Mouse (Mus musculus): ENCODE results near the gene Bmpr2. TPM values are rescaled to one million over a fixed set of nuclear protein-coding genes. Genes with fewer than 3 reads are reported as not detected.

The Bmpr2 gene
- polyA plus RNA-seq, 1 experiment, result 3.7 TPM

DNA sequence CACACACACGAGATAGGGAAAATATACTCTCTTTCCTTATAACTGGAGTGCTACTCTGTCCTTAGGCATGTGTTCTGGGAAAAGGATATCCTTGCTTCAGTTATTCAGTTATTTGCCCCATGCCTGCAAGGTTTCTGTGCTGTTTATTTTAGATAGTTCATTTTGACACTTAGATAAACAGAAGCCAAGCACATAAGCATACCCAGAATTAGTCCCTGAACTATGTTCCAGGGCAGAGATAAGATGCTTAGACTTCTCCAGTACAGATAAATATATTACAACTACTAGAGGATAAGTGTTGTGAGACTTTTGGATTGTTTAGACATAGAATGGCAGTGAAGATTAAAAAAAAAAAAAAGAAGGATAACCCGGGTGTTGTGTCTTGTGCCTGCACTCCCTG lies 41.2 kb downstream of the Bmpr2 start:
- Histone ChIP-seq H3K79me2 (ENCODE audit: control insufficient read depth, insufficient read depth) (peaks cover 52% of the 10 kb centered on the region), H3K36me3 (ENCODE audit: control insufficient read depth, insufficient read depth) (no peaks in the 10 kb centered on the region), H3ac (ENCODE audit: control insufficient read depth, insufficient read length, low read depth) (no peak overlapping the region), H3K79me3 (ENCODE audit: low read depth) (peaks cover 17% of the 10 kb centered on the region), H3K4me3 (ENCODE audit: insufficient read depth, poor library complexity, severe bottlenecking) (no peak overlapping the region), H3K27me3 (ENCODE audit: control insufficient read depth, insufficient read depth, insufficient read length) (no peaks in the 10 kb centered on the region)
- TF ChIP-seq FOSL1 (IDR thresholded peaks at IDR 0.05; ENCODE audit: insufficient read depth, low read length, poor library complexity, severe bottlenecking) (no peak), MYOG (IDR thresholded peaks at IDR 0.05; ENCODE audit: control insufficient read depth, extremely low read depth, insufficient read length) (no peak), USF1 (IDR thresholded peaks at IDR 0.05; ENCODE audit: low read depth) (no peak), MYOD1 (IDR thresholded peaks at IDR 0.05; ENCODE audit: control insufficient read depth, insufficient read length, low read depth) (no peak), MAX (IDR thresholded peaks at IDR 0.05) (no peak), CTCF (IDR thresholded peaks at IDR 0.05; ENCODE audit: control insufficient read depth, insufficient read depth, insufficient read length) (no peak), CEBPB (IDR thresholded peaks at IDR 0.05; ENCODE audit: low read depth) (no peak)

- no peak overlapping the region for H3K4me3 ChIP-seq (ENCODE audit: insufficient read depth, poor library complexity, severe bottlenecking)
- no peaks in the 10 kb centered on the region for H3K27me3 ChIP-seq (ENCODE audit: control insufficient read depth, insufficient read depth, insufficient read length)
- H3K79me2 ChIP-seq (ENCODE audit: control insufficient read depth, insufficient read depth), result peaks cover 28% of the 10 kb centered on the region
- H3K36me3 ChIP-seq (ENCODE audit: control insufficient read depth, insufficient read depth), result no peaks in the 10 kb centered on the region
- no peak for TF ChIP-seq MYOG (IDR thresholded peaks at IDR 0.05; ENCODE audit: control insufficient read depth, extremely low read depth, insufficient read length)
- TF ChIP-seq MYOD1 (IDR thresholded peaks at IDR 0.05; ENCODE audit: control insufficient read depth, insufficient read length, low read depth), result no peak
- TF ChIP-seq FOSL1 (IDR thresholded peaks at IDR 0.05; ENCODE audit: insufficient read depth, low read length, poor library complexity, severe bottlenecking), result no peak
- no peak for TF ChIP-seq MAX (IDR thresholded peaks at IDR 0.05)
- no peak for TF ChIP-seq CEBPB (IDR thresholded peaks at IDR 0.05; ENCODE audit: low read depth)
- TF ChIP-seq USF1 (IDR thresholded peaks at IDR 0.05; ENCODE audit: low read depth), result no peak
- TF ChIP-seq CTCF (IDR thresholded peaks at IDR 0.05; ENCODE audit: control insufficient read depth, insufficient read depth, insufficient read length), result no peak
- H3K79me3 ChIP-seq (ENCODE audit: low read depth), result peaks cover 11% of the 10 kb centered on the region
- H3ac ChIP-seq (ENCODE audit: control insufficient read depth, insufficient read length, low read depth), result no peak overlapping the region
Observed at GRCm38 (mm10) chr1:59809921-59810320, 46.7 kb downstream of the Bmpr2 start.

DNA sequence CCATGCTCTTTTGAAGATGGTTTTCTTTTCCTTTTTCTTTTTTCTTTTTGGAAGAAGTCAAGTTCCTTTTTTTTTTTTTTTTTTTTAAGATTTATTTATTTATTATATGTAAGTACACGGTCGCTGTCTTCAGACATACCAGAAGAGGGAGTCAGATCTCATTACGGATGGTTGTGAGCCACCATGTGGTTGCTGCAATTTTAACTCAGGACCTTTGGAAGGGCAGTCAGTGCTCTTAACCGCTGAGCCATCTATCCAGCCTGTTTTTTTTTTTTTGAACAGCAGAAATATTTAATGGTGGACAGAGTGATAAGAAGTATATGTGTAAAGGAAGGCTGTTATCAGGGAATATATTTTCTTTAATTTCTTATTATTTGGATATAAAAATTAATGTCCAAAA lies 49.6 kb downstream of the Bmpr2 start:
- Histone ChIP-seq H3K27me3 (ENCODE audit: control insufficient read depth, insufficient read depth, insufficient read length) (no peaks in the 10 kb centered on the region), H3K79me2 (ENCODE audit: control insufficient read depth, insufficient read depth) (peaks cover 14% of the 10 kb centered on the region), H3K36me3 (ENCODE audit: control insufficient read depth, insufficient read depth) (peaks cover 26% of the 10 kb centered on the region), H3K4me3 (ENCODE audit: insufficient read depth, poor library complexity, severe bottlenecking) (no peak overlapping the region), H3K79me3 (ENCODE audit: low read depth) (peaks cover 4% of the 10 kb centered on the region), H3ac (ENCODE audit: control insufficient read depth, insufficient read length, low read depth) (no peak overlapping the region)
- no peak for TF ChIP-seq MYOG (IDR thresholded peaks at IDR 0.05; ENCODE audit: control insufficient read depth, extremely low read depth, insufficient read length)

GRCm38 (mm10) chr1:59825421-59825820 lies 62.2 kb downstream of the Bmpr2 start:
- Histone ChIP-seq H3ac (ENCODE audit: control insufficient read depth, insufficient read length, low read depth) (no peak overlapping the region), H3K36me3 (ENCODE audit: control insufficient read depth, insufficient read depth) (peaks cover 3% of the 10 kb centered on the region), H3K27me3 (ENCODE audit: control insufficient read depth, insufficient read depth, insufficient read length) (no peaks in the 10 kb centered on the region), H3K79me2 (ENCODE audit: control insufficient read depth, insufficient read depth) (no peaks in the 10 kb centered on the region), H3K79me3 (ENCODE audit: low read depth) (no peaks in the 10 kb centered on the region), H3K4me3 (ENCODE audit: insufficient read depth, poor library complexity, severe bottlenecking) (no peak overlapping the region)
- no peak for TF ChIP-seq CTCF (IDR thresholded peaks at IDR 0.05; ENCODE audit: control insufficient read depth, insufficient read depth, insufficient read length)
- no peak for TF ChIP-seq CEBPB (IDR thresholded peaks at IDR 0.05; ENCODE audit: low read depth)
- no peak for TF ChIP-seq FOSL1 (IDR thresholded peaks at IDR 0.05; ENCODE audit: insufficient read depth, low read length, poor library complexity, severe bottlenecking)
- TF ChIP-seq MYOD1 (IDR thresholded peaks at IDR 0.05; ENCODE audit: control insufficient read depth, insufficient read length, low read depth), result no peak
- no peak for TF ChIP-seq MAX (IDR thresholded peaks at IDR 0.05)
- TF ChIP-seq USF1 (IDR thresholded peaks at IDR 0.05; ENCODE audit: low read depth), result no peak
- no peak for TF ChIP-seq MYOG (IDR thresholded peaks at IDR 0.05; ENCODE audit: control insufficient read depth, extremely low read depth, insufficient read length)

DNA sequence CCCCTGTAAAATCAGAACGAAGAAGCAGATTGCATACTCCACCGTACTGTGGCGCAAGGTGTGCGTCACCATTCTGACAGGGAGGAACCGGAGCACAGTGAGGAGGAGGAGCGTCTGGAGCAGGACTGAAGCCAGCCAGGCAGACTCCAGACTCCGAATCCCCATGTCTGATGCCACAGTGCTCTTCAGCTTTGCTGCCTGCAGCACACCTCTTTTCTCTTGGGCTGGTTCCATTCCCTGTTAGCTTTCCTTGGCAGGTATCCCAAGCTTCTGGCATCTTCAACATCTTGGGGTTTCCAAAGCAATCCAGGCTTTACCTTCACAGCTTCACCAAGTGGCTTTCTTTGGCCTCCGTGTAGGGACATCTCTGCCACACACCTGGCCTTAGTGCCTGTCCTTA lies 63.4 kb downstream of the Bmpr2 start:
- no peak overlapping the region for H3ac ChIP-seq (ENCODE audit: control insufficient read depth, insufficient read length, low read depth)
- TF ChIP-seq CTCF (IDR thresholded peaks at IDR 0.05; ENCODE audit: control insufficient read depth, insufficient read depth, insufficient read length), result no peak
- no peak for TF ChIP-seq MYOG (IDR thresholded peaks at IDR 0.05; ENCODE audit: control insufficient read depth, extremely low read depth, insufficient read length)
- no peak for TF ChIP-seq USF1 (IDR thresholded peaks at IDR 0.05; ENCODE audit: low read depth)
- TF ChIP-seq MYOD1 (IDR thresholded peaks at IDR 0.05; ENCODE audit: control insufficient read depth, insufficient read length, low read depth), result no peak
- TF ChIP-seq MAX (IDR thresholded peaks at IDR 0.05), result no peak
- TF ChIP-seq CEBPB (IDR thresholded peaks at IDR 0.05; ENCODE audit: low read depth), result no peak
- no peak for TF ChIP-seq FOSL1 (IDR thresholded peaks at IDR 0.05; ENCODE audit: insufficient read depth, low read length, poor library complexity, severe bottlenecking)
- H3K79me2 ChIP-seq (ENCODE audit: control insufficient read depth, insufficient read depth), result no peaks in the 10 kb centered on the region
- H3K79me3 ChIP-seq (ENCODE audit: low read depth), result no peaks in the 10 kb centered on the region
- no peak overlapping the region for H3K4me3 ChIP-seq (ENCODE audit: insufficient read depth, poor library complexity, severe bottlenecking)
- H3K27me3 ChIP-seq (ENCODE audit: control insufficient read depth, insufficient read depth, insufficient read length), result no peaks in the 10 kb centered on the region
- H3K36me3 ChIP-seq (ENCODE audit: control insufficient read depth, insufficient read depth), result peaks cover 3% of the 10 kb centered on the region

DNA sequence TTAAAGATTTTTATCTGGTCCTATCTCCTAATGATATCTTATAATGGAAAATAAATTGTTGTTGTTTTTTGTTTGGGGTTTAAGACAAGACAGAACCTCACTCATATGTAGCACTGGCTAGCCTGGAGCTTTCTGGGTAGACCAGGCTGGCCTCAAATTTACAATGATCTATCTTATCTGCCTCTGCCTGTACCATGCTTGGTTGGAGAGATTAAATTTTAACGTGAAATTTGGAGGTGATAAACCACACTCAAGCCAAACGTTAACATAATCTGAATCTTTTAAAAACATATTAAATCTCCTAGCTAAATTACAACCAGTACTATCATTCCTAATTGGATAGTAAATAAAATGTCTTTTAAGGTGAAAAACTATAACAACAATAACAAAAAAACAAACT lies 66.2 kb downstream of the Bmpr2 start:
- TF ChIP-seq USF1 (IDR thresholded peaks at IDR 0.05; ENCODE audit: low read depth) (no peak), MAX (IDR thresholded peaks at IDR 0.05) (no peak), CEBPB (IDR thresholded peaks at IDR 0.05; ENCODE audit: low read depth) (no peak), FOSL1 (IDR thresholded peaks at IDR 0.05; ENCODE audit: insufficient read depth, low read length, poor library complexity, severe bottlenecking) (no peak), CTCF (IDR thresholded peaks at IDR 0.05; ENCODE audit: control insufficient read depth, insufficient read depth, insufficient read length) (no peak), MYOD1 (IDR thresholded peaks at IDR 0.05; ENCODE audit: control insufficient read depth, insufficient read length, low read depth) (no peak), MYOG (IDR thresholded peaks at IDR 0.05; ENCODE audit: control insufficient read depth, extremely low read depth, insufficient read length) (no peak)

More for the DNA sequence above, 66.2 kb downstream of the Bmpr2 start:
- Histone ChIP-seq H3K79me3 (ENCODE audit: low read depth) (no peaks in the 10 kb centered on the region), H3K79me2 (ENCODE audit: control insufficient read depth, insufficient read depth) (no peaks in the 10 kb centered on the region), H3K36me3 (ENCODE audit: control insufficient read depth, insufficient read depth) (no peaks in the 10 kb centered on the region), H3K4me3 (ENCODE audit: insufficient read depth, poor library complexity, severe bottlenecking) (no peak overlapping the region), H3K27me3 (ENCODE audit: control insufficient read depth, insufficient read depth, insufficient read length) (no peaks in the 10 kb centered on the region), H3ac (ENCODE audit: control insufficient read depth, insufficient read length, low read depth) (no peak overlapping the region)
